Mouse (Mus musculus) embryo, embryonic 10.5 days (tissue): Measurements from ENCODE around the gene Dna2.

ENCODE experiments used
- DNase-seq: peaks from one replicate; pipeline ENCODE4 v3.0.0-alpha.2; 2015; ENCODE audit warnings: low spot score

Dna2 gene

DNA sequence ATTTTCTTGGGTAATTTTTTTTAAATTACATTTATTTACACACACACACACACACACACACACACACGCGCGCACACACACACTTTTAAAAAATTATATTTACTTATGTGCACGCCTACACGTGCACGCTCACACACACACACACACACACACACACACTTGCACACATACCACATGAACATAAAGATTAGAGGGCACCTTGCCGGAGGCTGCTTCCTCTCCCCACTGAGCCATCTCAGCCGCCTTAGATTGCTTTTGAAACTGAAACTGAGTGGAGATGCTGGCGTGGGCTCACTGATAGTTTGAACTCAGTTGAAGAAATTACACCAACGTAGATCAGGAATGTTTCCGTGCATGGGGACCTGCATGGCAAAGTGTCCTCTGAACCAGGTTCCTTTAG is 37.2 kb downstream of the Dna2 start:
- DNase-seq: no peak

DNA sequence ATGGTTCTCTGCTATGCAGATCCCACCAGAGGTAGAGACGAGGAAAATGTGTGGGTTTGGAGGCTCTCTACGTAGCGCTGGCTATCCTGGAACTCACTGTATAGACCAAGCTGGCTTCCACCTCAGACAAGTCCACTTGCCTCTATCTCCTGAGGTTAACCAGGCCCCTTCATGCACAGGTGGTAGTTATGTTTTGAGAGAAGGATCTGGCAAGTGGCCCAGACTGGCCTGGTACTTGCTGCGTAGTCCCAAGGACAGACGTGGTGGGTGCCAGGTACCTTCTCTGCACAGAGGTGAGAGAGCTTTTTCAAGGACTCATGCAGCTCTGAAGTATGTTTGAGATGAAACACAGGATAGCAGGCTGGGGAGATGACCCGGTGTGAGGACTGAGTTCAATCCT is 37.7 kb downstream of the Dna2 start:
- no peak for DNase-seq

DNA sequence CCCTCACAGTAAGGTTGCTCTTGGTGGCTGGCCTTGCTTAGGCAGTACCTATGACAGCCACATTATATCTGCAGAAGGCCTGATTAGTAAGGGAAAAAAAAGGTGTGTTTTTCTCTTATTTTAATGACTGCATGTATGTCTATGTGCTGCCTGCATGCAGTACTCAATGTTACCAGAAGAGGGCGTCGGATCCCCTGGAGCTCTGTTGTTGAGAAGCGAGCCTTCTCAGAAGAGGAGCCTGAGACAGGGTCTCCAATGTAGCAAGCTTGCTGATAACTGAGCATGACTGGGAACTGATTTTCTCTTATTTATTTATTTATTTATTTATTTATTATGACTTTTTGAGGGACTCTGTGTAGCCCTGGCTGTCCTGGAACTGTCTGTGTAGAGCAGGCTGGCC is 40.5 kb downstream of the Dna2 start:
- DNase-seq: peak; percentile 60

DNA sequence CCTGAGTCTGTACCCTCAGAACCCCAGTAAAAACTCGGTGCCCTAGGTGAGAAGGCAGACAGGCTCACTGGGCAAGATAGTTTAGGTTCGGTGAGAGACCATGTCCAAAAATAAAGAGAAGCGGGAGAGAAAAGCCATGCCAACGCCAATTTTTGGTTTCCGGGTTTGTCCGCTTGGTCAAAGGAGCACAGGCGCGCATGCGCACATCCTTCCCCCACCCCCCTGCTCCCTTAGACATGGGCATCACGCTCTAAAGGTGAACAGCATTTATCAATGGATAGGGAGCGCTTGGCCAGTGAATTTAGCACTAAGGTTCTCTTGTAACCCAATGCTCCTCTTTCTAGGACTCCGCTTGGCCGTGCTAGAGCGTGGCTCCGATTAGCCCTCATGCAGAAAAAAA is 43.8 kb downstream of the Dna2 start:
- DNase-seq: no peak

DNA sequence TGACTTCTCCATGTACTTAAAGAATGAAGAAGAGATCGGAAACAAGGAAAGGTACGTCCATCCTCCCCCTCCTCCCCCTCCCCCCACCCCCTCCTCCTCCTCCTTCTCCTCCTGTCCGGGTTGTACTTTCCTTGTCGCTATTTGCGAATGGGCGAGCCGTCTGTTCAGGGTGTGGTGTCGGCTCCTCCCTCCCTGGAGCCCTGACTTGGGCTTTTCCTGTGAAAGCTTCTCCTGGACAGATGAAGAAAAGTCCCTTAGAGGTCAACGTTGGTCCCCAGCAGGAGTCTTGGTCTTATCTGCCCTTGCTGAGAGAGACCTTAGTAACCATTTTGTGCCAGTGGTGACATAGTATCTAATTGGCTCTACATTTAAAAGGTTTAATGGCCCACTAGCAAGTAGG is 47.2 kb downstream of the Dna2 start:
- DNase-seq: no peak

DNA sequence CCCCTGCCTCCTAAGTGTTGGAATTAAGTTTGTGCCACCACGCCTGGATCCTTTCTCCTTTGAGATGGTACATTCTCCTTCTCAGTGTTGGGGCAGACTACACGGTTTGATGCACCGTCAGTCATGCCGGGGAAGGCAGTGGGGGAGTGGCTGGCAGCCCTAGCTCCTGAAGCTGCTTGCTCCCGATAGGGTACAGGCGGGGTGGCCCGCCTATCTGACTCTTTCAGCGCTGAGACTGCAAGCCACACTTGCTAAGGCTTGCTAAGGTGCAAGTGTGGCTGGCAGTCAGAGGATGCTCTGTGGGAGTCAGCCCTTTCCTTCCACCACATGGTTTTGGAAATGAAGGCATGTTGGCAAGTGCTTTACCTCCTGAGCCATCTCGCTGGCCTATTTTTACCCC is 53.8 kb downstream of the Dna2 start:
- DNase-seq: no peak

DNA sequence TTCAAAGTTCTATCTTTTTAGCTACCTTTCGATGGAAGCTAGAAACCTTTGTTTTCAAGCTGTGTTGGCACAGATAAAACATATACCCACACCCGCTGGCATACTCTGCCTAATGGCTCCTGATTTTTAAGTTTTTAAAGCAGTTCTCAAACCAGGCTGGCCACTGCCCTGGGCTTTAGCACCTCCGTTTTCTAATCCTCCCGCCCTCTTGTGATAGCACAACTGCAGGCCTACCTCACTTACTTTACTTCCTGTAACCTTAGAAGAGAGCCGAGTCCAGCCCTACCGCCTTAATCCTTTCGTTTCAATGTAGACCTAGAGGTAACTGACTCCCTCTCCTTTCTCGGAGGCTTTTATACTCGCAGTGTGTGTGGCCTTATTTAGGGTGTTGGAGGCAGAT is 56.4 kb downstream of the Dna2 start:
- DNase-seq: no peak

DNA sequence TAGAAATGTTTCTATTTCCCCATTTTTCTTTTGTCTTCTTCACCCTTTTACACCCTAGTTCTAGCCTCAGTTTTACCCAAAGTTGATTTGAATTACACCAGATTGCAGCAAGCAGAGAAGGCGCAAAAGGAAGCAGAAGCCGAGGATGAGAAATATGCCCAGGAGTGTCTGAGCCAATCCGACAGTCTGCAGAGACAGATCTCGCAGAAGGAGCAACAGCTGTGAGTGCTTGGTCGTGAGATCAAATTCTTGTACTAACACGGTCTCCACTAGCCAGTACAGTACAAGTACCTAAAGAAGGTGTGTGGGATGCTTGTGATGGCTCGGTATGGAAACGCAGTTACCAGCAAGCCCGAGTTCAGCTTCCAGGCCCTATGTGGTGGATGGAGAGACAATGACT is 57.7 kb downstream of the Dna2 start:
- no peak for DNase-seq

DNA sequence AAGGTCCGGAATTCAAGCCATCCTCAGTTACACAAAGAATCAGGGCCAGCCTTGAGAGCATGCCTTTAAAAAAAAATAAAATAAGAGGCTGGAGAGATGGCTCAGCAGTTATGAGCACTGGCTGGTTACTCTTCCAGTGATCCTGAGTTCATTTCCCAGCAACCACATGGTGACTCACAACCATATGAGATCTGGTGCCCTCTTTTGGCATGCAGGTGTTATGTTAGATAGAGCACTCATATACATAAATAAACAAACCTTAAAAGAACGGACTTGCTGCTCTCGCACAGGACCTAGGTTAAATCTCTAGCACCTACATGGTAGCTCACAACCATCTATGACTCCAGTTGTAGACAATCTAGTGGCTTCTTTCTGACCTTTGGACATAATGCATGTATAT is 61.4 kb downstream of the Dna2 start:
- DNase-seq: no peak

DNA sequence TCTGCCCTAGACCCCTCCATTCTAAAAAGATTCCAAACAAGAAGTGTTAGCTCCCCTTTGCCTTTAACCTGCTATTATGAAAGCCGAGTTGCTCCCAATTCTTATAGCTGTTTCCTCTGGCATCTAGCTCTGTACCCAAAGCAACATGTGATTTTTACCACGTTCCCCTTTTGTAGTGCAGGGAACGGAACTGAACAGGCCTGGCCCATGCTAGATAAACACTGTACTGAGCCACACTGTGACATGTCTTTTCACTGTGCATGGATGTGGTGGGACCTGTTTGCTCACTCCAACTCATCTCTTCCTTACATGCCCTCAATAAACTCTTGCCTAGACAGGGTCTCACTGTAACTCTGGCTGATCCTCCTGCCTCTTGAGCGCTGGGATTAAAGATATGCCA is 63.4 kb downstream of the Dna2 start:
- DNase-seq: no peak

DNA sequence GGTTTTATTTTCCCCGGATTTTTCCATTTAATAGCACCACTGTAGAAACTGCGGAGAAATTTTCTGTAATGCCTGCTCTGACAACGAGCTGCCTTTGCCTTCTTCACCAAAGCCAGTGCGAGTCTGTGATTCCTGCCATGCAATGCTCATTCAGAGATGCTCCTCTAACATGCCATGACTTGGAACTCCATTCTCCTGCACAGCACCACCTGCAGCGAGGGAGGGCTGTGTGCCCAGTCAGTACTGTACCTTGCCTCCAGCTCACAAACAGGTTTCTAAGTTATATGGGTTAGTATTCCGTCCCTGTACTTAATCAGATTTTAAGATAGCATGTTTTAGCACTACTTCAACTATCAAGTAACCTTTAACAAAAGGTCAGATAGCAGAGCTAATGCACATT is 64.7 kb downstream of the Dna2 start:
- no peak for DNase-seq

DNA sequence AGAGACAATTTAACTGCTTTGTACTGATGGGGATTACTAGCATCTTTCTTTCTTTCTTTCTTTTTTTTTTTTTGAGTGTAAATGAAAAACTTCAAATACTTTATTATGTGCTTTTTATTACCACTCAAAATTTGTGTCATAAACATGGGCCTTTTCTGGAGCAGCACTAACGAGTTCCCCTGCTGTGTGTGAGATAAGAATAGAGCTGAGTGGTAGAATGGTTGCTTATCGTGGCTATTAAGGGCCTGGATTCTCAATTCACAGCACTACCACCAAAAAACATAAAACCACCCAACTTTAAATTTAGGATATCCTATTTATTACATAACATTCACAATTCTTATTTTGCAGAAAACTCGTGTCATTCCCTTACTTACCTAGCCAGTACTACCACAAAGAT is 66.7 kb downstream of the Dna2 start:
- DNase-seq: no peak

DNA sequence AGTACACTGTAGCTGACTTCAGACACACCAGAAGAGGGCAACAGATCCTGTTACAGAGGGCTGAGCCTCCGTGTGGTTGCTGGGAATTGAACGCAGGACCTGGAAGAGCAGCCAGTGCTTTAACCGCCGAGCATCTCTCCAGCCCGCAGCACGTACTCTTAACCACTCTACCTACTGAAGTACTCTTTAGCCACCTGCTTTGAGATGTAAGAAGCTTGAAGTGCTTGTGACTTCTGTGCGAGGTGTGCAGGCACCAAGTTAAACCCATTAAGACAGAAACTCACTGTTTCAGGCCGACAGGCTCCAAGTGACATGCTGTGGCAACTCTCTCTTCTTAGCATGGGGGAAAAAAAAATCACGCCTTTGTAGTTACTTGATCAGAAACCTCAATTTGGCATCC is 67.3 kb downstream of the Dna2 start:
- DNase-seq: no peak

DNA sequence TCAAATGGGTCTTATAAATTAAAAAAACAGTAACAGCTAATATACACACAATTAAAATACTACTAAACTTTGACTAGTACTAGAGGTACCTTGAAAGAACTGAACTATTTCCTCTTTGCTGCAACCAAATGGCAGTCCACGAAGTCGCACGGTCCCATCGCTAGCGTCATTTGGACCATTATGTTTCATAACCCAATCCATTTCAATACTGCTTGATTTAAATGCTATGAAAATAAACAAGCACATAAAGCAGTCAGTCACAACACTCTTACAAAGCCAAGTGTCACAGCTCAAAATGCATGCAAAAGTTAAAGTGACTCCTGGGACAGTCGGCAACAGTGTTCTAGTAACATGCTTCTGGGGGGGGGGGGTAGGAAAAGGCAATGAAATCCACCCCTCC is 72.5 kb downstream of the Dna2 start:
- DNase-seq: no peak

DNA sequence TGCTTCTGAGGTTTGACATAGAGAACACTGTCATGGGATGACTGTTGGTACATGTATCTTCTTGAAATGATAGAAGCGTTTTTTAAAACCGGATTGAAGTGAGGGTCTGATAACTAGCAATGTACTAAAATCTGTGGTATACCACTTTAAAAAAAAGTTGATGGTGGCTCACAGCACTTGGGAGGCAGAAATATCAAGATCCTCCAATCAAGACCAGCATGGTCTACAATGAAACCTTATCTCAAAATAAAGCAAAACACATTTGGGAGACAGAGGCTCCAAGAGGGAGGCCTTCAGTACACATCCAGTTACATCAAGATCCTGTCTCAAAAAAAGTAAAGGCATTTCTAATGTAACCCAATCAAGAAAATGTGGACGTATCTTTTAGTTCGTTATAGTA is 74.9 kb downstream of the Dna2 start:
- peak; percentile 19 for DNase-seq

DNA sequence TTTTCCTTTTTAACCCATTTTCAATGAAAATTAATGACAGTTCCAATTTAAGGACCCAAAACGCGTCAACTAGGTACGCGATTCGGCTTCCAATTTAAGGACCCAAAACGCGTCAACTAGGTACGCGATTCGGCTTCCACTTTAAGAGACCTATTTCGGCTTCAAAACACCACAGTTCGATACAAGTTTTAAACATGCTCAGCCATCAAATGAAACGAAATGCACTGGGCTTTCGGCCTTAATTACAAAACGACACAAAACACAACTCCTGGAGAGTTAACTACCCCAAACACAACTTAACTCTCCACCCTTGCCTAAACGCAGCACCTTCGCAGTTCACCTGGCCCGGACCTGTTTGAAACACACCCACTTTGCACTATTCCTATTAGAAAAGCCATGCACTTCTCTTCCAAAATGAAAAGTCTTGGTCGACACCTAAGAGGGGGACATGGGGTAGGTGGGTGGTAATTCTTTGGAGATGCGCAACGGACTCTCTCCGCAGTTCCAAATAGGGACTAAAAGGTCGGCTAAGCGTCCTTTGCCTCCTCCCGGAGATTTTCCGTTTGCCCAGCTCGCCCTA is 75.8 kb downstream of the Dna2 start:
- DNase-seq: peak; percentile 49

DNA sequence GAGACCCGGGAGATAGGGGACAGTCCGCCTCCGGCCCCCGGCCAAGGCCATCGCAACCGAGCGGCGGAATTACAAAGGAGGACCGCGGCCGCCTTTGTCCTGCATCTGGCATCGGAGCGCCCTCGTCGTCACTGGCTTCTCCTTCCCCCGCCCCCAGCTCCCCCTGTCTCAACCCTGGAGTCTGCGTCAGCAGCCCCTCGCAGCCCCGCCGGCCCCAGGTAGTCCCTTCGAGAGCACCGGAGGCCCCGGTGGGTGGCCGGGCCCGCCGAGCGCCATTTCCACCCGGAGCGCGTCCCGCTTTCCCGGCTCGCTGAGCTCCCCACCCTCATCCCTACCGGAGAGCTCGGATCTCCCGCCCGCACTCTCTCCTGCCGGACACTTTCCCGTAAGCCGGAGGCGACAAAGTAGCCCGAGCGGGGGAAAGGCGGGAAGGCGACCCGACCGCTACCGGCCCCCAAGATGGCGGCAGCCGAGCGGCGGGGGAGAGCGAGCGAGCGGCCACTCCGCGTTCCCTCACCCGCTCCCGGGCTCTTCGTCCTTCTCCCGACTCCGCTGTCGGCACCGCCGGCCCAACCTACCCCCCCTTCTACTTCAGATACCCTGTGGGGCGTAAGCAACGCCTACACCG is 76.4 kb downstream of the Dna2 start:
- DNase-seq: peak; percentile 73
